Mouse (Mus musculus) heart, postnatal 36 days (tissue): ENCODE results near the gene A3galt2. TPM values are rescaled to one million over a fixed set of nuclear protein-coding genes. Genes with fewer than 3 reads are reported as not detected.

ENCODE experiments used
- DNase-seq, 2 experiments: peaks; one replicate each; pipeline ENCODE4 v3.0.0; 2021 to 2022
- intact Hi-C: fragments of 180-260 bp; cut with DNase I; formaldehyde crosslinking; loops from one replicate; pipeline ENCODE4 v1.15.1; 2025
- total RNA-seq, 2 experiments: library from RNA; stranded (reverse); gene quantifications; 2 replicates each; pipeline ENCODE4 v1.2.3; 2021

Gene A3galt2
- total RNA-seq, 2 experiments from 2014 or later: 0.08 TPM; not detected in 1

GRCm38 (mm10) chr4:128748309-128748708 lies 6.9 kb upstream of the A3galt2 start:
- intact Hi-C loops: loop anchor here (5.0 kb wide), 1 partner anchor 36 kb away; no protein-coding TSS in a partner anchor
- DNase-seq: no peak

GRCm38 (mm10) chr4:128751006-128751405 lies 4.2 kb upstream of the A3galt2 start:
- no peak for DNase-seq
- intact Hi-C loops: no loop called here

DNA sequence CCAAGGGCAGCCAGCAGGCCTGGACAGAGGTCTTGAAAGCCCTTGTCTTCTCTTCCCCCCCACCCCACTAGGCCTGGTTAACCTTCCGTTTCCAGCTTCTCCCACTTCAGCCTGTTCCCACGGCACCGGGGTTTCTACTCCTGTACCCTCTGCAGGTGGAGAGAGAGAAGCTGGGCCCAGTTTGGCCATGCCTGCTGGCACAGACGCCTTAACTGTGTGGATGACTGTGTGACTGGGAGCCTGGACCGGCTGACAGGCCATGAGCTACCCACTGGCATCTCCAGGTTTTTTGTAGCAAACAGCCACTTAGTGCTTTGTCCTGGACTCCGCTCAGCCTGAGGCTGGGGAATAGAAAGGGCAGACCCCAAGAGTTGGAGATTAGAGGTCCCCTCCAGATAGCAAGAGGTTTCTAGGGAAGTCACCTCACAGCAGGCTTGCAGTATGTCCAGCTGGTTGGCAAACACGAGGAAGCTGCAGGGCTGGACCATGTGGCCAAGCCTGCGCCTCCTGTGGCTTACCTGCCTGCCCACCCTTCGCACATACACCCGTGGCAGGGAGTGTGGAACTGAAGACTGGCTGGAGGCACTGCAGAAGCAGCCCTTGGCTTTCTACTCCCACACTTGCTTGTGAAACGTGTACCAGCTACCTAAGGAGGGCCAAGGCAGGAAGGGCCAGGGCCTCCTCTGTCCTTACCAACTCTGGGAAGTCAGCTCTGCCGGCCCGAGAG lies 3.0 kb upstream of the A3galt2 start:
- intact Hi-C loops: no loop called here
- DNase-seq: no peak

- intact Hi-C loops: no loop called here
- no peak for DNase-seq
Measured at GRCm38 (mm10) chr4:128753571-128753970, 1.6 kb upstream of the A3galt2 start.

DNA sequence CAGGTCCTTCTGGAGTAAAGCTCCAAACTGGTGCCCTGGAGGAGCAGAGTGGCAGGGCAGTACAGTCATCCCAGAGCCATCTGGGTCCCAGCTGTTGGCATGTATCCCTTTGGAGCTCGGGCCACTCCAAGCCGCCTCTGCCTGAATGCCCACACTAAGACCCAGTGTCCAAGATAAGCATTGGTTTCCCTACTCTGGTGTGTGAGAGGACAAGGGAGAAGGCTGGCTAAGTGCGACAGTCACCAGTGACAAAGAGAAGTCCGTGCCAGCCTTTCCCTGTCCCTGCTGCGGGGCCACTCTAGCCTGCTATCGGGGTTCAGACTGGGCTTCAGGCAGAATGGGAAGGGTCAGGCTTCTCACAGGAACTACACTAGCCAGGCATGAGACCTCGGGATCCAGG lies 736 bp downstream of the A3galt2 start:
- intact Hi-C loops: no loop called here
- no peak for DNase-seq

GRCm38 (mm10) chr4:128759214-128759613 lies 4.0 kb downstream of the A3galt2 start:
- intact Hi-C loops: no loop called here
- DNase-seq: no peak

DNA sequence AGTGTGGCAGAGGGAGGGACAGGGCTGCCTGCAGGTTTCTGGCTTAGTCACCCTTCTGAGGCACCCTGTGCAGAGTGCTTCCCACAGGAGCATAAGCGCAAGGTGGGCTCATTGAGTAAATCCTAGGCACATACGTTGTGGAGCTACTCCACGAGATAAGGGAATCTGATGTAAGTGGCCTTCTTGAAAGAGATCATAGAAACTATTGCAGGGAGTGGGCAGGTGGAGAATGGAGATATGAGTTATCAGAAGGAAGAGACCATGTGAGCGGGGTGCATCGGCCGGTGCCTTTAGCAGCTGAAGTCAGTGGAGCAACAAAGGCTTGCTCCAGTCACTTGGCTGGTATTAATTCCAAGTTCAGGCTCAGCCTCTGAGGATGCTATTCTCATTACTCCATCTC lies 4.9 kb downstream of the A3galt2 start:
- intact Hi-C loops: no loop called here
- DNase-seq: no peak

DNA sequence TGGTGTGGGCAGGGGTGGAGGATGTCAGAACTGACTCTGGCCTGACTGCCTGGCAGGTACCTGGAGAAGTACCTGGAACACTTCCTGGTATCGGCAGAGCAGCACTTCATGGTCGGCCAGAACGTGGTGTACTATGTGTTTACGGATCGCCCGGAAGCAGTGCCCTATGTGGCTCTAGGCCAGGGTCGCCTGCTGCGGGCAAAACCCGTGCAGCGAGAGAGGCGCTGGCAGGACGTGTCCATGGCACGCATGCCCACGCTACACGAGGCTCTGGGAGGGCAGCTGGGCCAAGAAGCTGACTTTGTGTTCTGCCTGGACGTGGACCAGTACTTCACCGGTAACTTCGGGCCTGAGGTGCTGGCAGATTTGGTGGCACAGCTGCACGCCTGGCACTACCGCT lies 11.8 kb downstream of the A3galt2 start:
- no peak for DNase-seq
- intact Hi-C loops: no loop called here

GRCm38 (mm10) chr4:128768120-128768519 lies 13.0 kb downstream of the A3galt2 start:
- intact Hi-C loops: no loop called here
- no peak for DNase-seq

DNA sequence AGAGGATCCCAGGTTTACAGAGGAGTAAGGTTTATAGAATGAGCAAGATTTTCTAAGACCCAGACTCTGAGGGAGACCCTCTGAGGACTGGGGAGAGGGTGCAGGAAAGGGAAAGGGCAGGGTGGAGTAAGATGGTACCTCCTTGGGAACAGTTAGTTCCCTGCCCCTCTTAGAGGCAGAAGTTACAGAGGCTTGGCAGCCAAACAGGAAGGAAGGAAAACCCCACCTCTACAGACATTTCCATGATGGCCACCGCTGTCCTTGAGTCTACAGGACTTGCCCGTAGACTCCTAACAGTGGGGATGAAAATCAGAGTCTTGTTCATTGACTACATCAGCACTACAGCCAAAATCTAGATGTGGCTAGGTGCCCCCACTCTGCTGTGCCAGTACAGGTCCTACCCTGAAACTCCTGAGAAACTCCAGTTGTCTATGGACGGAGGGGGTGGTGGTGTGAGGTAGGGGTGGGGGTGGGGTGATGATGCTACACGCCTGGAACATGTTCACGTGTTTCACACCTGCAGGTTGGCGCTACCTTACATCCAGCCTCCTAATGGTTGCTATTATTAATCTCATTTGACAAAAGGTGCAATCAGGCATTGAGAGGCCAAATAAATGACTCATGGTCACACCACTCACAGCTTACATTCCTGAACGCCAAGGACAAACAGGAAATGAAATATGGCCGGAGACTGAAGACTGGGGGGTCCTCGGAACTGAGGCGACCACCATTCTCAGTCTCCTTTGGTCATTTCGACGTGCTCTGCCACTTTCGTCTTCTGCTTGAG lies 14.6 kb downstream of the A3galt2 start:
- intact Hi-C loops: no loop called here
- DNase-seq: no peak

DNA sequence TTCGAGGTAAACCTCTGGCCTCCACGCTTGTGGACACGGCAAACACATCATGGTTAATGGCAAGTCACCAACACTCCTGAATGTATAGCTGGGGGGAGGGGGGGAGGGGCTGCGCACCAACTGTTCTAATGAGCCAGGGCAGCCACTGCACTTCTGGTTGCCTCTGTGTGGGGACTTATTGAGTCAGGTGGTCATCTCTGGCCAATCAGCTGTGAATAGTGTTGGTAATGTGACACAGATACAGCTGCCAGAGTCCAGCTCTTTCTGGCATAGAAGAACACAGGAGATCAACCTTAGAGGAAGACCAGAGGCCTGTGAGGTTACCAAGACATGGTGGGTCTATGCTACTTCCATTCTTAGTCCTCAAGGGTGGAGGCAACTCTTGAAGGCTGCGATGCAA lies 15.5 kb downstream of the A3galt2 start:
- intact Hi-C loops: no loop called here
- DNase-seq: no peak

- DNase-seq: no peak
- intact Hi-C loops: no loop called here
Measured at GRCm38 (mm10) chr4:128773820-128774219, 18.7 kb downstream of the A3galt2 start.

DNA sequence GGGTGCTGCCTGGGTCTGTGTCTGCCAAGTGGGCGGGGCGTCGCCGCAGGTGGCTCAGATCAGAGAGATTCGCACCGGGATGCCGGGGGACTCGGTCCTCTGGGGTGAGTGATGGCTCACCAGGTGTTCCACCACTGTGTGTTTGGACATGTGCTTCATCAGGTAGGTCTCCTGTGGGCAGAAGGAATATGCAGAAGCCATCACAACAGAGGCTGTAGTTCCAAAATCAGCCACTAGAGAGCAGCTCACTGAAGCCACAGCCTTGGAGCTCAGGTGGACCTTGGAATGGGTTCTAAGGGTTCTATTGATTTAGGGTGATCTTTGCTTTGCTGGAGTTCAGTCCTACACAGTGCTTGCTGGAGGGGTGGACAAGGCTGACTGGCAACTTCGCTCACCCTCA lies 19.3 kb downstream of the A3galt2 start:
- intact Hi-C loops: no loop called here
- peak in 1 of 2 experiments; percentile 59 for DNase-seq

DNA sequence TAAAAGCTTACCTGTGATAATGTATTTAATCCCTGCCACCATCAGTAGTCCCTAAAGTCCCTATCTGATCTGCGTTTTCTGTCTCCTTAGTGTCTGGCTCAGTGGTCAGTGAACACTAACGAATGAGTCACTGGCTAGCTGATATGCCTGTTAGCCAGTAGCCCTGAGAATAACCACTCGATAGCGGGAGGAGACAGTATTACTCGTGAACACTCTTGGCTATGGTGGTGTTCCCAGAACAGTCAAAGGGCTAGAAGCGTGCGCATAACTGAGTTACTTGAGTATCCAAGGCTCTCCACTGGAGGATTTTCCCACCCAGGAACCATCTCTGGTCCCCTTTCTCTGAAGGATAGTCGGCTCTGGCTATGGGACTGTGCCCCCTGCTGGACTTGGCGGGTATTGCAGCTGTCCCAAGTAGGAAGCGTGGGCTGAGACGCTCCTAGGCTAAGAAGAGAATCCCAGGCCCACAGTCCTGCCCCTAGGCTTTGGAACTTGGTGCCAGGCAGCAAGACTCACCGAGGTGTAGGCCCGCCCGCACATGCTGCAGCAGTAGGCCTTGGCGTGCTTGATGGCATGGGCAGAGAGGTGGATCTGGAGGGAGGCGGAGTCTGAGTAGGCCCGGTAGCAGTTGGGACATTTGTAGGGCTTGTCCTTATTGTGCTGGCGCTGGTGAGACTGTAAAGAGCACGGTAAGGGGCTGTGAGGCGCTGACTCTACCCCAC lies 21.6 kb downstream of the A3galt2 start:
- peak; percentile 79 to 89 for DNase-seq
- intact Hi-C loops: loop anchor here (1.0 to 2.0 kb wide), 3 partner anchors 65 to 164 kb away; no protein-coding TSS in a partner anchor

DNA sequence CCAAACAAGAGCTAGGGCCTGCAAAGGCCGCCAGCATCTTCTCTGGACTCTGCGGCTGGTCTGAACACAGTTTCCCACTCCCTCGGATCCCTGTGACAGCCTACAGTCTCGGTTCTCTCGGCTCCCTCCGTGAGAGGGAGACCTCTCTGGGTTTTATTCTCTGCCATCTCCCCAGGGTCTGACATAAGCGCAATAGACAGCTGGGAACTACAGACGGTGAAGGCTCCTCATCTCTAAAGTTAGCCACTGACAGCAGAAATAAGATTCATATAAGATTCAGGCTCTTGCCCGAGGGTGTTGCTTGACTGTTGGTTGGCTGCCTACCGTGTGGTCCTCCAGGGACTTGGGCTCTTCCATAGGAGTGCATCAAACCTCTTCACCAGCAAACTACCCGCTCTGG lies 22.4 kb downstream of the A3galt2 start:
- no peak for DNase-seq
- intact Hi-C loops: loop anchor here (2.0 kb wide), 2 partner anchors 81 to 165 kb away; no protein-coding TSS in a partner anchor

DNA sequence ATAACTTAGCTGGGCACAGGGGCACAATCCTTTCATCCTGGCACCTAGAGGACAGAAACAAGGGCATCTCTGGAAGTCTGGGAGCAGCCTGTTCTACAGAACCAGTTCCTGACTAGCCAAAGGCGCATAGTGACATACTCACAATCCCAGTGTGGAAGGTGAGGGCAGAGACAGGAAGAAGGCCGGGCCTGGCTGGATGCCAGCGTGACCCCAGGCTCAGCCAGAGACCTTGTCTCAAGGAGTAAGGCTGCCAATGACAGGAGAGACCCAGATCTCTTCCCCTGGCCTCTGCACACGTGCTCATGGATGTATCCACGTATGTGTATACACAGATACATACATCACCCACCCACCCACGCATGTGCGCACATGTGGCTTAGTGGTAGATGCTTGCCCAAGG lies 26.9 kb downstream of the A3galt2 start:
- DNase-seq: no peak
- intact Hi-C loops: no loop called here

DNA sequence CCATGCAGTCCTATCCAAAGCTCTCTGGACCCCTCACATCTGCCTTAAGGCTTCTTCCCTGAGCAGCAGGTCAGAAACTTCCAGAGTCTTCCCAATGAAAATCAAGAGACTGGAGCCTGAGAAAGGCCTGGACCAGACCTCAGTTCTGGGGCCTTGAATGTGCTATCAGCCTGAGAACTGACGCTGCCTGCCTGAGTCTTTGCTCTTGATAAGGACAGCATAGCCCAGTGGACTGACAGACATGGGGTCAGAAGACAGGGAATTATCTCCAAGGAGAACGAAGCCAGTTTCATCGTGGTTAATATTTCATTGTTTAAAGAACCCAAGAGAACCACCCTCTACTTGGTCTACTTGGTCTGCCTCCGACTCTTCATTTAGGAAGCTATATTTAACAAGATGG lies 27.5 kb downstream of the A3galt2 start:
- intact Hi-C loops: no loop called here
- DNase-seq: no peak

DNA sequence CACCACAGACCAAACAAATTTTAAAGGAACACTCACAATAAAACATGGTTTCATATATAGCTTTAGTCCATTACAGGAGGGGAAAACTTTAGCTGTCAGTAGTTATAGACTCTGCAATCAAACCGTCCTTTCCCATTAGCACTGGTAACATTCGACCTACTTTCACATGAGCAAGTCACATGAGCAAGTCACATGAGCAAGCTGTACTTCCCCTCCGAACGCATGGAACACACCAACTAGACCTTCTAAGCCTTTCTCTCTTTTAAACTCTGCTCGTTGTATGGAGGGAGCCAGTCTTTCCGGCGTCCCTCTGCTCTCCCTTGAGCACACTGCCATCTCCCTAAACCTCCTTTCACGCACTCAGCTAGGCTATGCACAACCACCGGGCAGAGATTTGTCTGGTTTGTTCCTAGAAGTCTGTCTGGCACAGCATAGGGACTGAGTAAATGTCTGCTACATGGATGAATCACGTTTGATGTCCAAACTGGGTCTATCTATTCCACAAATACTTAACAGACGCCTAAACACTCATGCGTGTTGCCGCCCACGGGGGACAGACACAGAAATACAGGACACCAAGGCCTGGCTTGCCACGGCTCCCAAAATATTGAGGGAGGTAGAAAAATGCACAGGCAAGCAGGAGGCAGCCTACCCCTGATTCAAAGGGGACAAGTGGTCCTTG lies 29.9 kb downstream of the A3galt2 start:
- DNase-seq: no peak
- intact Hi-C loops: no loop called here

DNA sequence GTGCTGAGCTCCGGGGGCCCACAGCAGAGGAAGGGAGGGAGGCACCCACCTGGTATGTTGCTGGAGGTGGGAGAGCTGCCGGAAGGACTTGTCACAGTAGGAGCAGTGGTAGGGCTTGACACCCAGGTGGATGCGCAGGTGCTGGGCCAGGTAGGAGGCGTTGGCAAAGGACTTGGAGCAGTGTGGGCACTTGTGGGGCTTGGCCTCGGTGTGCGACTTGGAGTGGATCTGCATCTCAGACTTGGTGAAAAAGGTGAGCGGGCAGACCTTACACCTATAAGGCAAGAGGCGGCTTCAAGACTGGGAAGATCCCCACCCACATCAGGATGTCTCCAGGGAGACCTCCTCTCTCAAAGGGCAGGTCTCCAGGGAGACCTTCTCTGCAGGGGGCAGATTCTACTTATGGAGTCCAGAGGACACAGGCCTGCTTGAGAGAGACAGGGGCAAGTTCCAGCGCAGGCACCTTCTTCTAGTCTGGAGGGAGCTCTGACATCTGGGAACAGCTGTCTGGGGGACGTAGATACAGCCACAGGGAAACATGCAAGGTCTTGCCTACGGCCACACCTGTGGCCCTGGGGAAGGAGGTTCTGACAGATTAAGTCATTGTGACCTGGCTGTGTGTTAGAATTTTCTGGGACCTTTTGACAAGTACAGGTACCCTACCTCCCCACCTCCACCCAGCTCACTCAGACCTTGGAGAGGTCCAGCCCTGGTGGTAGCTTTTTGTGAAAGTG lies 30.9 kb downstream of the A3galt2 start:
- intact Hi-C loops: no loop called here
- no peak for DNase-seq
